Mouse (Mus musculus): ENCODE results near the gene Isca2.

DNA sequence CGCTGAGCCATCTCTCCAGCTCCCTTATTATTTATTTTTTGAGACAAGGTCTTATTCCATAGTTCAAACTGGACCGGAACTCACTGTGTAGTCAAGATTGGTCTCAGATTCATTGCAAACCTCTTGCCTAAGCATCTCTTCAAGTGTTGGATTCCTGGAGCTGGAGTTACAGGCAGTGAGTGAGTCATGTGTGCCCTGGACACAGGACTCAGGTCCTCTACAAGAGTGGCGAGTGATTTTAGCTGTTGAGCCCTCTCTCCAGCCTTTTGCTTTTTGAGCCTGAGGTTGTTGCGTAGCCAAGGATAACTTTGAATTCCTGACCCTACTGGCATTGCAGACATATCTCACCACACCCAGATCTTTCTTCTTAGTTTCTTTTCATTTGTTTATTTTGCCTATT, 27.4 kb upstream of the Isca2 start:
- TF ChIP-seq CTCF (IDR thresholded peaks at IDR 0.05; ENCODE audit: low read depth) = no peak
- no peak for TF ChIP-seq EP300 (IDR thresholded peaks at IDR 0.05; ENCODE audit: low read depth)

Data from heart, postnatal 0 days (tissue).